Mouse (Mus musculus): Measurements from ENCODE around the gene Tmppe. TPM values are rescaled to one million over a fixed set of nuclear protein-coding genes. Genes with fewer than 3 reads are reported as not detected.
A peak's percentile ranks its signal among the peaks of the same experiment; 100 is the strongest.
"Not testable (repeated sequence)": the region's sequence is repeated elsewhere in the genome, so short reads cannot be mapped to it uniquely, and the experiment has no call there.

Tmppe gene
- total RNA-seq (2014; rRNA removed) (4.5 and 5.5 TPM in 2 replicates), polyA plus RNA-seq (2015; fragmentation: Nextera tagmentation; extraction: Ambion mirVana) (4.6 and 6.8 TPM in 2 replicates)

- Histone ChIP-seq H3K9ac (peak within 1 kb of the TSS; percentile 80), H3K27me3 (ENCODE audit: insufficient read depth, low read length) (no peaks in the 10 kb centered on the region), H3K4me3 (ENCODE audit: low read depth, low read length) (peak within 1 kb of the TSS; percentile 63), H3K27ac (ENCODE audit: low read depth, low read length) (peak within 1 kb of the TSS; percentile 86), H3K9me3 (ENCODE audit: low read length) (no peaks in the 10 kb centered on the region), H3K4me1 (ENCODE audit: insufficient read depth) (peaks cover 9% of the 10 kb centered on the region; the same call in 1 of the 2 replicates), H3K4me2 (ENCODE audit: low read depth) (peak within 1 kb of the TSS; percentile 64), H3K36me3 (ENCODE audit: insufficient read depth) (peaks cover 16% of the 10 kb centered on the region)
- peak; percentile 97 for ATAC-seq
- peak; percentile 74 for TF ChIP-seq CTCF (IDR thresholded peaks at IDR 0.05; ENCODE audit: low read depth)
- 2% methylated on average over 73 of the region's 73 CpGs for WGBS
- DNase-seq = peak; percentile 84
Observed at GRCm38 (mm10) chr9:114400949-114401684, at the start of gene Tmppe, which contains the start of gene Glb1. TSS of gene Tmppe (plus strand) at chr9:114401105. TSS of gene Glb1 (plus strand) at chr9:114401076.

- H3K4me3 ChIP-seq (ENCODE audit: low read depth, low read length) = peak overlapping the region; percentile 54
- H3K9me3 ChIP-seq (ENCODE audit: low read length) = no peaks in the 10 kb centered on the region
- ATAC-seq (peak; percentile 85), DNase-seq (peak; percentile 89)
- no peaks in the 10 kb centered on the region for H3K4me1 ChIP-seq (ENCODE audit: insufficient read depth)
- H3K27me3 ChIP-seq (ENCODE audit: insufficient read depth, low read length) = no peaks in the 10 kb centered on the region
- peak overlapping the region; percentile 58 for H3K9ac ChIP-seq
- no peaks in the 10 kb centered on the region for H3K36me3 ChIP-seq (ENCODE audit: insufficient read depth)
- no peak; the same call in 1 of the 2 replicates for TF ChIP-seq CTCF (IDR thresholded peaks at IDR 0.05; ENCODE audit: low read depth)
- 1% methylated on average over 48 of the region's 48 CpGs for WGBS
- 0 out of 2 replicates have a peak overlapping the region, but pooled peaks have one; percentile 2 for H3K27ac ChIP-seq (ENCODE audit: low read depth, low read length)
- peak overlapping the region; percentile 88 for H3K4me2 ChIP-seq (ENCODE audit: low read depth)
Observed at GRCm38 (mm10) chr9:114367783-114368470, 33.0 kb upstream of the Tmppe start.

GRCm38 (mm10) chr9:114368471-114368858 is 32.4 kb upstream of the Tmppe start:
- no peaks in the 10 kb centered on the region for H3K36me3 ChIP-seq (ENCODE audit: insufficient read depth)
- H3K4me1 ChIP-seq (ENCODE audit: insufficient read depth) = no peaks in the 10 kb centered on the region
- no peaks in the 10 kb centered on the region for H3K9me3 ChIP-seq (ENCODE audit: low read length)
- H3K4me3 ChIP-seq (ENCODE audit: low read depth, low read length) = peak overlapping the region; percentile 54
- peak overlapping the region; percentile 88 for H3K4me2 ChIP-seq (ENCODE audit: low read depth)
- ATAC-seq (peak; percentile 45), DNase-seq (no peak)
- WGBS = 12% methylated on average over 12 of the region's 12 CpGs
- H3K27me3 ChIP-seq (ENCODE audit: insufficient read depth, low read length) = no peaks in the 10 kb centered on the region
- TF ChIP-seq CTCF (IDR thresholded peaks at IDR 0.05; ENCODE audit: low read depth) = no peak
- 0 out of 2 replicates have a peak overlapping the region, but pooled peaks have one; percentile 2 for H3K27ac ChIP-seq (ENCODE audit: low read depth, low read length)
- H3K9ac ChIP-seq = peak overlapping the region; percentile 58

GRCm38 (mm10) chr9:114369389-114369788 is 31.5 kb upstream of the Tmppe start:
- WGBS = 53% methylated on average over 5 of the region's 5 CpGs
- DNase-seq; H3K27me3 ChIP-seq (ENCODE audit: insufficient read depth, low read length); H3K4me3 ChIP-seq (ENCODE audit: low read depth, low read length); H3K4me1 ChIP-seq (ENCODE audit: insufficient read depth); H3K9ac ChIP-seq; H3K9me3 ChIP-seq (ENCODE audit: low read length); H3K36me3 ChIP-seq (ENCODE audit: insufficient read depth); H3K27ac ChIP-seq (ENCODE audit: low read depth, low read length); ATAC-seq: not testable (repeated sequence)
- 0 out of 2 replicates have a peak, but pooled peaks have one; percentile 19 for TF ChIP-seq CTCF (IDR thresholded peaks at IDR 0.05; ENCODE audit: low read depth)
- 0 out of 2 replicates have a peak overlapping the region, but pooled peaks have one; percentile 88 for H3K4me2 ChIP-seq (ENCODE audit: low read depth)

GRCm38 (mm10) chr9:114371717-114372116 is 29.2 kb upstream of the Tmppe start:
- H3K27me3 ChIP-seq (ENCODE audit: insufficient read depth, low read length); H3K36me3 ChIP-seq (ENCODE audit: insufficient read depth); H3K9me3 ChIP-seq (ENCODE audit: low read length); H3K4me1 ChIP-seq (ENCODE audit: insufficient read depth); H3K4me3 ChIP-seq (ENCODE audit: low read depth, low read length); H3K4me2 ChIP-seq (ENCODE audit: low read depth); ATAC-seq; H3K27ac ChIP-seq (ENCODE audit: low read depth, low read length); H3K9ac ChIP-seq: not testable (repeated sequence)
- WGBS = 31% methylated on average over 5 of the region's 5 CpGs
- peak; percentile 31 for DNase-seq

GRCm38 (mm10) chr9:114375276-114375962 is 25.5 kb upstream of the Tmppe start:
- no peak for TF ChIP-seq CTCF (IDR thresholded peaks at IDR 0.05; ENCODE audit: low read depth)
- no peak overlapping the region for H3K4me2 ChIP-seq (ENCODE audit: low read depth)
- no peaks in the 10 kb centered on the region for H3K9me3 ChIP-seq (ENCODE audit: low read length)
- ATAC-seq = no peak
- H3K27ac ChIP-seq (ENCODE audit: low read depth, low read length) = no peak overlapping the region
- no peaks in the 10 kb centered on the region for H3K4me1 ChIP-seq (ENCODE audit: insufficient read depth)
- no peaks in the 10 kb centered on the region for H3K27me3 ChIP-seq (ENCODE audit: insufficient read depth, low read length)
- H3K4me3 ChIP-seq (ENCODE audit: low read depth, low read length) = no peak overlapping the region
- WGBS = 91% methylated on average over 10 of the region's 10 CpGs
- no peaks in the 10 kb centered on the region for H3K36me3 ChIP-seq (ENCODE audit: insufficient read depth)
- no peak overlapping the region for H3K9ac ChIP-seq
- DNase-seq = no peak
